Mouse (Mus musculus) right cerebral cortex, adult 18-20 months (tissue): ENCODE data around the gene Fars2.
"Not testable (repeated sequence)": the region's sequence is repeated elsewhere in the genome, so short reads cannot be mapped to it uniquely, and the experiment has no call there.

Experiments used
- DNase-seq: peaks from one replicate; pipeline ENCODE4 v3.0.0; 2022; ENCODE audit warnings: mixed read lengths

The Fars2 gene

GRCm38 (mm10) chr13:36386074-36386473 is 268.9 kb downstream of the Fars2 start:
- no peak for DNase-seq

- DNase-seq = peak; percentile 60
These were observed 274.7 kb downstream of the Fars2 start for GRCm38 (mm10) chr13:36391936-36392335.

DNA sequence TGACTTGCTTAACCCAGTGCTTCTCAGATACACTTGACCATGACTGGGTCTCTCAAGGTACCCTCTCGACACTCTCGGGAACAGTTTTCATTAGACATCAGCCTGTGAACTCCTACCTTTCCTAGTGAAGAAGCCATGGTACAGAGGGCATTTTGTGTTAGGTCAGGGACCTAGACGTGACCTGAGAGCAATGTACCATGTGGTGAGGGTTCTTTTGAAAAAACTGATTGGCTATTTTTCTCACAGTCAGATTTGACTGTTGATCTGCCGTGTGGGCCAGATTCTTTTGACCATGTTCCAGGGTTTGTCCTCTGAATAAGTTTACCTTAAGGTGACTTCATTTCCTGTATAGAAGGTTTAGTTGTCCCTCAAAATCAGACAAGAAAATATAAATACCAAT is 275.5 kb downstream of the Fars2 start:
- no peak for DNase-seq

GRCm38 (mm10) chr13:36401011-36401410 is 283.8 kb downstream of the Fars2 start:
- DNase-seq = no peak

GRCm38 (mm10) chr13:36413276-36413675 is 296.1 kb downstream of the Fars2 start:
- DNase-seq = no peak

DNA sequence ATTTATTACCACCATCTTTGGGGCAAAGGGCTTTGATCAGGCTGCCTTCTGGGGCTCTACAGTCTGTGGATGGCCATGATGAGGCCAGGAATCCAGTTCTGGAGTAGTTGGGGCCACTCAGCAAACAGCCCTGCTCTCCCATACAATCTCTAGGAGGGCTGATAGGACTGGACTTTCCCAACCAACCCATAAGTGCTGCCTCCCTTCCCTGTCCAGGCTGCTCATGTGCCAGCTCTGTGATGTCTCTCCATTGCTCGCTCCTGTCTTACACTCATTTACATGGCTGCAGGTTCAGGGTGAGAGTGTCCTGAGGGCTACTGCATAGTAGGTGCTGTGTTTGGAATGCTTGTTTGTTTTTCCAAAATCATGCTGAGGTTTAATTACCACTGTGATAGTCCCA is 298.0 kb downstream of the Fars2 start:
- DNase-seq = no peak

- DNase-seq = no peak
These were observed 299.3 kb downstream of the Fars2 start for GRCm38 (mm10) chr13:36416546-36416945.

DNA sequence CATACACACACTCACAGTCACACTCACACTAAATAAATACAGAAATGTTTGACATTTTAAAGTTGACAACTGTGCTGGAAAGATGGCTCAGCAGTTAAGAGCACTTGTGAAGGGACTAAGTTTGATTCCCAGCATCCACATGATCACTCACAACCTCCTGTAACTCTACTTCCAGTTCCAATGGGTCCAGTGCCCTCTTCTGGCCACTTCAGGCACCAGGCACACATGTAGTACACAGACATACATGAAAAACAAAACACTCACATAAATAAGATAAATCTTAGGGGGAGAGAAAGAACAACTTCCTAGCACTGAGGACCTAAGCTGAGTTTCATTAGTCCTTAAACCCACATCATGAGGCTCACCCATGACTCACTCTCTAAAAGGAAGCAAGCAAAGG is 302.1 kb downstream of the Fars2 start:
- DNase-seq = no peak

DNA sequence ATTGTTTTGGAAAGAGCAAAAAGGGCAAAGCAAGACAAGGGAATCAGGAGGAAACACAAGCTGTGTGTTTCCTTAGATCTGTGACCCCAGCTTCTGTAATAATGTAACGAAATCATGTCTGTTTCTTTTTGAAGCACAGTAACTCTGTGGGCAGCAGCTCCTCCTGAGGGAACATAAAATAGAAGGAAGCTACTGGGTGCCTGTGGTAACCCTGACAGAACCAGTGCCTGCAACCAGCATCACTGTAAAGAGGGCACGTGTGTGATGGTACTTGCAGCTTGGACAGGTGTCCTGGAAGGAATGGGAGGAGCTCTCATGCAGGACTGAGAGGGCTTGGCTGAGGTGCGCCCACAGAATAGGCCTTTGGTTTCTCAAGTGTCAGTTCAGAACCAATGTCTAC is 305.2 kb downstream of the Fars2 start:
- no peak for DNase-seq

GRCm38 (mm10) chr13:36425824-36426705 is 308.9 kb downstream of the Fars2 start:
- DNase-seq = not testable (repeated sequence)

DNA sequence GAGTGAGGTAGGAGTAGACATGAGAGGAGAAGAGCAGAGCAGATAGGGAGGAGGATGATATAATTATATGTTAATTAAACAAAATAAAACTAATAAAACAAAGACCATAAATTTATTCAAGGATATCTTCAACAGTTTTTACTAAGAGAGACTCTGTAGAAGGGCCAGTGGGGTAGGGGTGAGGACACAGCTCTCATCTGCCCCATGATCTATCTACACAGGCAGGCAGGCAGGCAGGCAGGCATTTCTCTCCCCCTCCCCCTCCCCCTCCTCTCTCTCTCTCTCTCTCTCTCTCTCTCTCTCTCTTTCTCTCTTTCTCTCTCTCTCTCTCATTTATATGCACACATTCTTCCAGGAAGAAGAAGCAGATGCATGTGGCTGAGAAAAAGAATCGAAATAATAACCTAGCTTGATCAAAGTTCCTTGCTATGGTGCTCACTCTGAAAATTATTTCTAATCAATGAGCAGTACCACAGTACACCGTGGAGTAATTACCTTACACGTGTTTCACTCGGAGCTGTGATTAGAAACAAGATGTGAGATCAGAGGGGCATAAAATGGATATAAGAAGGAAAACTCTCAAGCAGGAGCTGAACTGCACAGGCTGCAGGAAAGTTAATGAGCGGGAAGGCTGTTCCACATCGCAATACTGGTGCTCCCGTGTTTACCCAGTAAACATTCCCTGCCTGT is 312.4 kb downstream of the Fars2 start:
- no peak for DNase-seq

DNA sequence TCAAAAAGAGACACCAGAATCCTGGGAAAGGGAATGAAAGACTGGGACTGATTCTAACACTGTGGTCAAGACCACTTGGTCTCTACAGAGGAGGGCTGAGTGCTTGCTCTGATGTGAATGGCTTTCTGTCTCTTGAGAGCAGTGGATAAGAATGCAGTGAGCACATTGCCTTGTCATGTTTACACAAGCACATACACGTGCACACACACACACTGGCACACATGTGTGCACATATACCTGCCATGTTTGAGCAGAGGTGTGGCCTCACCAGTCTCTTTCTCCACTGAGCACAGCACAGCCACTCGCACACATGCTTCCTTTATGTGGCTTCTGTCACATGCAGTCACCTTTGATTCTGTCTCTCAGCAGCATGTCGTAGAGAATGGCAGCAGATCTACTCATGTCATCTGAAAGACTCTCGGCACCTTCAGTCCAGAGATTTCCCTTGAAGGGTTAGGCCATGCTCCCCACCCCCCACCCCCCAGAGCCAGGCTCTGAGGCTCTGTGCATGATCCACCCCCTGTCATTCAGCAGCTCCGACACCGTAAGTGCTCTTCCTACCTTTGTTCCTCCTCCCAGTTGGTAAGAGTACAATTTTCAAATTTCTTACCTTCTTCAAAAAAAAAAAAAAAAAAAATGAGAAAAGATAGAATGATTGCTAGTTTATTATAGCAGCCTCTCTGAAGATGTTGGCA is 313.4 kb downstream of the Fars2 start:
- DNase-seq = no peak

DNA sequence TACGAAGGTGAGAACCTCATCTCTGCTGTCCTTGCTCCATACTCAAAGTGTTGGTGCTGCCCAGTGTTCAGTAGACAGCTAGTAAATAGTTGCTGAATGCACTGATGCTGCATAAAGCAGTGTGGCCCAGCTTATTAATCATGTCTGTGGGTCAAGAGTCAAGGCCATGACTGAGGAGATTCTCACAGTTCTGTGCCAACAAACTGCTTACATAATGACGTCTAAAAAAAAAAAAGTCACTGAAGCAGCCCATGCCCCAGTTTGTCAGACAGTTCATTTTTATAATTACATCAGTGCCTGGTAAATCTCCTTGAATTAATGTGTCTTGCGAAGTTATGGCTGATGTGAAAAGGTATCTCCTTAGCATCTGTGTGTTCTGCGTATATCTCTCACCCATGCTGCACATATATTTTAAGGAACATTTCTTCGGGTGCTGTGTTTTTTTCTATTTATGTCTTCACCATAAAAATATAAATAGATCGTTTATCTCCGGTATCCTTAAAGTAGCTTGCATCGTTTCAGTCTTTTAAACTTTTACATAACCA is 314.8 kb downstream of the Fars2 start:
- no peak for DNase-seq

DNA sequence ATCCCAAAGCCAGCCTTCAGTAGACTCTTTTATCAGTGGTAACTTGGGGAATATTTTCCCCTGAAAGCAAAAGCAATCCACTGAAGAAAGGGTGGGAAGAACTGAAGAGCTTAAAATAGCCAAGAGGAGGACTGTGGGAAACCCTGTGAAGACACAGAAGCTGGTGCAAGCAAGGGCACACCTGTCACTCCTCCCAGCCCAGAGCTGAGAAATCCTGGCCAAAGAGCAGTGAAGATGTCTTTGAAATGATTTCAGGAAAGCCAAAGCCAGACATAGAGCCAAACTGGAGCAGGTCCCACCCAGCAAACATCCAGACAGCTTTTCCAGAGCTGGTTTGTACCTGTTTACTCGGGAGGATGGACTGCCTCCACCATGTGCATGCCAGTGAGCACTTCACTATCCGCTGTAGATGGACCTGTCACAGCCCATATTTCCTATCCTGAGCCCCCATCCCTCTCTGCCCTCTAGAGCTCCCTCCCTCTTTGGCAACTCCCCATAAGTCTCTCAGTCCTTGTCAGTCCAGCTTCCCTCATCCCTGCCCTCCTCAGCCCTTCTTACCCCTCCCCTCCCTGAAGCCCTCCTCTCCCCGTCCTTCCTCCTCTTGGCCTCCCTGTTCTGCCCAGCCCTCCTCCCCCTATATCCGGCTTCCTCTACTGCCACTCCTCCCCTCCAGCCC is 327.7 kb downstream of the Fars2 start:
- no peak for DNase-seq

DNA sequence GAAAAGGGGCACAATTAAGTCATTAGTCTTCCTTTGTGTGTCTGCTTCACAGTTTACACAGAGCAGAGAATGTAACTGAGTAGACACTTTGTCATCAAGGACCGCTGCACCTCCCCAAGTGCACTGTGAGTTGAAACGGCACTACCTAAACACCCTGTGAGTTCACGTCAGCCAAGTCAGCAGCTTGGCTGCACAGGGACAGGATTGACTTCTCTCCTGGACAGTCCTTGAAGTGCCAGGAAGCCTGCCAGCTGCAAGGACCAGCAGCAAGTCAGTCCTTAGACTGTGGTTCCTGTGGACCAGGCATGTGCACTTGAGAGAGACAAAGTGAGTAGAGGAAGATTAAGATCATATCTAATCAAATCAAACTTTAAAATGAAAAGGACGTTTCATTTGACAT is 330.7 kb downstream of the Fars2 start:
- DNase-seq = no peak

GRCm38 (mm10) chr13:36448565-36448964 is 331.4 kb downstream of the Fars2 start:
- no peak for DNase-seq

DNA sequence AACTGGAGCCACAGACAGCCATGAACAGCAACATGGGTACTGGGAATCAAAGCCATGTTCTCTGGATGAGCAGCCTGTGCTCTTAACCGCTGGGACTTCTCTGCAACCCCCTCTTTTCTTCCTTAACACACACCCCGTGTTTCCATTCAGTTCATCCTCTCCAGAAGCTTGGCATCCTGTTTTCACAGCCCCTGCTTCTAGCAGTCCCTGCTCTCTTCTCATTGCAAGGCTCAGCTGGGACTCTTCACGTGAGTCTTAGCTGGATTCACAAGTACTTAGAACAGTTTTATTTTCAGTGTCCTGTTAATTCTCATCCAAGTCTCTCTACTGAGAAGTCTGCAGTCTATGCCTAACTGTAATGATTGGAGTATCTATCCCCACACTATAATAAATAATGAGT is 334.2 kb downstream of the Fars2 start:
- no peak for DNase-seq

DNA sequence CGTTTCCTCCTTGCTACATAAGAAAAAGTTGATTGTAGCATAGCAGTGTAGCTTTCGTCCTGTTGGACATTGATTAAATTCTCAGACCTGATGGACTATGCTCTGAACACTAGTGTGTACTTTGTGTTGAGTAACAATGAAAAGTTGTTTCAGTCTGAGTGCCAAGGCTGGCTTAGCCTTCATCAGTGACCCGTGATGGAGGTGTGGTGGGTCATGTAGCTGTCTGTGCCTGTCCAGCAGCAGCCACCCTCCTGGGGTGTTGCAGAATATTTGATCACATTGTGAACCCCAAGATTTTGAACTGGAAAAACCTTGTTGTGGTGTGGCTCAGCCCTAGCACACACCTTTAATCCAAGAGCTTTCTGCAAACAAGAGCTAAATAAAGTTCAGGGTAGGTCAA is 343.3 kb downstream of the Fars2 start:
- no peak for DNase-seq

DNA sequence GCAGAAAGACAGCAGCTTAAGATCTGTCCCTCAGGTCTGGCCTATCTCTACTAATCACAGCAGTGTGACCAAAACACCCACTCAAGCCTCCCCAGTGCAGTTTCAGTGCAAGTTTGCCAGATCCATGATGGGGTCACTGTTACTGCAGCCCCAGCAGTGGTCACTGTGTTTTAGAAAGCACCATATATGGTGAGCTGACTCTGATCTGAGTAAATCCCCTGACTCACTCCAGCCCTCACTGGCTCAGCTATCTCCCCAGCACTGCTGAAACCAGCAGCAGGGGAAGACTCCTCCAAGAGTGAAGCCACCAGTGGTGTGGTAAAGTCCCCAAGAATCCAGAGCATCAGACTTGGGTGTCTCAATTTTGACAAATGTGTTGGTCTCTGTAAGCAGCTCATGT is 346.5 kb downstream of the Fars2 start:
- DNase-seq = no peak

DNA sequence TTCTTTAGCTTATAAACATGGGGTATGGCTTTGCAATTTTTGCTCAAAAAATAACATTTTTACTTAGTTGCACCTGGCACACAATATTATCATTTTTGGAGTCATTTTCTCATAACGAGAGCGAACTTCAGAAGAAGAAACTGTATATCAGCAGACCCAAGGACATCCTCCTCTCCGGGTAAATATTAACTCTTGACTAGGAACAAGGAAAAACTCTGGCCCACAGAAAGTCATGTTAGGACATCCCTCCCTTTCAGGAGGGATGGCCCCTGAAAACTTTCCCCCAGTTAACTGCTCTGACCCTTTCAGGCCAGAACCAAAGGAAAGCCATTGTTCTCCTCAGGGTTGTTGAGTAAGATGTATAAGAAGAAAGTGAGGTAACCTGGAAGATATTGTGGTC is 348.9 kb downstream of the Fars2 start:
- DNase-seq = not testable (repeated sequence)

GRCm38 (mm10) chr13:36466515-36466921 is 349.3 kb downstream of the Fars2 start:
- DNase-seq = no peak

GRCm38 (mm10) chr13:36467849-36468248 is 350.6 kb downstream of the Fars2 start:
- no peak for DNase-seq

DNA sequence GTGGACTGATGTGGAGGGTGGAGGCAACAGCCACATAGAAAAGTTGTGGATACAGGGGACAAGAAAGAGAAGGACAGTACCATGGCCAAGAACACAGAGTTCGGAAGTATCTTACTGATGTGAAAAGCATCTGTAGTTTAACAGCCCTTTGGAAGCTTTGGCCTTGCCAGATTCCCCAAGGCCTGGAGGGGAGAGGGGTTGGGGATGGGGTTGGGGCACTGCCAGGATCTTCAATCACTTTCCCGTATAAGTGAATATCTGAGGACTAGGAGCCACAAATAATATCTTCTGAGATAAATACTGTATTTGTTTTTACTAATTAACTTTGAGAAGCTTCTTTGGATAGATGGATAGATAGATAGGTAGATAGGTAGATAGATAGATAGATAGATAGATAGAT is 351.8 kb downstream of the Fars2 start:
- no peak for DNase-seq
